Mouse (Mus musculus) lung, adult 2 months (tissue): ENCODE results near the gene Gpr35.

Experiments
- CTCF ChIP-seq: fragments of 200-500 bp; IDR thresholded peaks from 2 replicates; pipeline ENCODE4 v1.5.1; 2011; ENCODE audit warnings: mild to moderate bottlenecking, low read length, control low read depth; ENCODE audit not compliant: insufficient read depth
- POLR2A ChIP-seq: fragments of 200-500 bp; IDR thresholded peaks from 2 replicates; pipeline ENCODE4 v1.6.1; 2011; ENCODE audit warnings: low read depth, mild to moderate bottlenecking, control low read depth, low read length, borderline replicate concordance; ENCODE audit errors: extremely low read depth

GRCm38 (mm10) chr1:92930171-92930706, 20.4 kb upstream of the Gpr35 start:
- TF ChIP-seq CTCF (no peak), POLR2A (no peak)
